Mouse (Mus musculus) left cerebral cortex, adult 2 months (tissue): Measurements from ENCODE around the gene Smim11. TPM values are rescaled to one million over a fixed set of nuclear protein-coding genes. Genes with fewer than 3 reads are reported as not detected.
A peak's percentile ranks its signal among the peaks of the same experiment; 100 is the strongest.

Source experiments
- DNase-seq, 2 experiments: peaks; one replicate each; pipeline ENCODE4 v3.0.0; 2021 to 2022; ENCODE audit warnings: low spot score in 2 of 2, mixed read lengths in 1 of 2; ENCODE audit errors: extremely low spot score in 1 of 2
- H3K27ac ChIP-seq: fragments of 200-600 bp; 2 replicates; pipeline ENCODE4 v1.8.1; 2022
- H3K4me3 ChIP-seq: fragments of 200-600 bp; 2 replicates; pipeline ENCODE4 v1.8.1; 2022
- CTCF ChIP-seq: fragments of 200-600 bp; IDR thresholded peaks from 2 replicates; pipeline ENCODE4 v1.8.1; 2022; ENCODE audit warnings: antibody characterized with exemption, mild to moderate bottlenecking, moderate library complexity
- intact Hi-C: fragments of 180-260 bp; cut with DNase I; formaldehyde crosslinking; loops from one replicate; pipeline ENCODE4 v1.15.1; 2025
- total RNA-seq, 2 experiments: library from RNA; stranded (reverse); gene quantifications; 2 replicates each; pipeline ENCODE4 v1.2.3; 2021

The Smim11 gene
- total RNA-seq, 2 experiments from 2014 or later: 15.2 to 20.8 TPM

DNA sequence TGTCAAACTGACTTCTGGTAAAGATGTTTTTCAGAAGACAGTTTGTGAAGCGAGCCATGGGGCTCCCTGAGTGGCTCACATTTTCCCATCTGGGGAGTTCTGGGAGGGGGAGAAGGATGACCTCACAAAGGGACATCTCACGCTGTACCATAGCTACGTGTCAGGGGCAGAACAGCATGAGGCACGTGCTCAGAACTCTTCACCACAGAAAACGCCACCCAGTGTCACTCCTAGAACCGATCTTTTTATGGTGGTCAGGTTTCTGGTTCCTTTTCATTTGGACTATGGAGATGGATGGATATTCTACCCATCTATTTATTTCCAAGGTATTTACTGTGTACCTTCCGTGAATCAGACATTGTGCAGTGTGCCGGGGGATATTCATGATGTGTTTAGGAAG, 20.3 kb downstream of the Smim11 start, which contains the start of gene Fam243:
Gene Fam243, minus strand, starts transcription at position 101 of the 400 bp plus-strand sequence.
- intact Hi-C loops: no loop called here
- no peak for TF ChIP-seq CTCF
- no peak for DNase-seq
- Histone ChIP-seq H3K4me3 (no peak within 1 kb of the TSS), H3K27ac (no peak within 1 kb of the TSS)

DNA sequence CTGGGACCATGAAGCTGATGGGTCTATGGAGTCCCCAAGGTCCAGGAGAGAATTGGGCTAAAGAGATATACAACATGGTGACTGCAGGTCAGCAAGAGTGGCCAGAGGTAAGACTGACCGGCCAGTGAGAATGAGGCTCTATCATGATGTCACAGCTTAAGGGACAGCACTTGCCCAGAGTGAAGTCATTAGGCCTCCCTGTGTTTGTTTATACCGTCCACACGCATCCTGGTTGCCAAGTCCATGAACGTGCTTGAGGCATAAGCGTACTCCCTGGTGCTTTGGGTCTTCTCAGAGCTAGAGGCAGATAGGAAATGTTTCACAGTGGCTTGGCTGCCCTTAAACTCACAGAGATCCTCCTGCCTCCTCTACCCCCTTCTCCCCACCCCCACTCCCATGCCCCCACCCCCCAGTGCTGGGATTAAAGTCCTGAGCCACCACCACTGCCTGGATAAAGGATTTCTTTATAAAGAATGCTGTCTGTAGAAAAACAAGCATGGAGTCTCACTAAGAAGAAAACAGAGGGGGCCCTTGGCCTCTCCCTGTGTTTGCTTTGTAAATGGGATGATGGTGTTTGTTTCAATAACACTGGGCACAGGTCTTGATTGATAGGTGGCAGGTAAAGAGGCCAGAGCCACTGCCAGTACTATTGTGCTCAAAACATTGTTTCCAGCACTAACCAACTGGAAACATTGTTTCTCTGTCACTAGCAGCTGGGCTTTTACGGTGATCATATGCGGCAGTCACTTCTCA, 23.4 kb downstream of the Smim11 start:
- DNase-seq: no peak
- no peak for TF ChIP-seq CTCF
- Histone ChIP-seq H3K4me3 (no peak overlapping the region), H3K27ac (no peak overlapping the region)
- intact Hi-C loops: no loop called here

GRCm38 (mm10) chr16:92325062-92325406, 23.9 kb downstream of the Smim11 start:
- H3K4me3 ChIP-seq: no peak overlapping the region
- no peak for DNase-seq
- TF ChIP-seq CTCF: no peak
- H3K27ac ChIP-seq: no peak overlapping the region
- intact Hi-C loops: no loop called here

- no peak for DNase-seq
- no peak for TF ChIP-seq CTCF
- intact Hi-C loops: no loop called here
- Histone ChIP-seq H3K4me3 (no peak overlapping the region), H3K27ac (no peak overlapping the region)
These were observed 26.8 kb downstream of the Smim11 start for GRCm38 (mm10) chr16:92327911-92328310.

DNA sequence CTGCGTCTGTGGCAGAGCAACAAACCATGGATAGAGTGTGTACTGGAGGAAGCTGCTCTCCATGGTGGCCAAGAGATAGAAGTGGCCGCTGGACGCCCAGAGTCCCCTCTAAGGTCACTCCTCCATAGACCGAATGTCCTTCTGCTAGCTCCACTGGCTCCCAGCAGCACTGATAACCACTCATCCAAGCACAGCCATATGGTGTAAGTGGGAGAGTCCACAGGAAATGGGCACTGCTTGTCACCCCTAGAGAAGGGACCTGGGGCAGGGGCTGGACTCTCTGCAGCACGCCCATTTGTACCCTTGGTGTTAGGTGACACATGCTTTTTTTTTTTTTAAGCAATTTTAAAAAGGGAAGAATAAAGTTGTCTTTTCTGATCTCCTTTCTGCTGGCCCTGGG, 29.9 kb downstream of the Smim11 start:
- intact Hi-C loops: no loop called here
- no peak for DNase-seq
- Histone ChIP-seq H3K4me3 (no peak overlapping the region), H3K27ac (no peak overlapping the region)
- TF ChIP-seq CTCF: no peak

GRCm38 (mm10) chr16:92334600-92334999, 33.5 kb downstream of the Smim11 start:
- intact Hi-C loops: no loop called here
- no peak for DNase-seq
- Histone ChIP-seq H3K4me3 (no peak overlapping the region), H3K27ac (no peak overlapping the region)
- TF ChIP-seq CTCF: peak; percentile 8

DNA sequence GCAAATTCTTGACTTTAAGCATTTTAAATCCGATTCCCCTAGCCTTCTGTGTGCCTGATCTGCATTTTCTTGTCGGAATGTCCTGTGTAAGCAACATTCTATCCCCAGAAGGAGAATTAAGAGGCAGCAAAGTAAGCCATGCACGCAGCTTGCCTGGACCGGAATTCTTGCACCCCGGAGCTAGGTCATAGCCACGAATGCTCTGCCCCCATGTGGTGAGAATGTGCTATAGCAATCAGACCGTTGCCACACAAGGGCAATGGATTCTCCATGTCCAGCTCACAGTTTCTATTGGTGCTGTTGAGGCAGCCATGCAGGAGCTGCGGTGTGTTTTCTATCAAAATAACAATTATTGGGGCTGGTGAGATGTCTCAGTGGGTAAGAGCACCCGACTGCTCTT, 35.2 kb downstream of the Smim11 start:
- H3K27ac ChIP-seq: no peak overlapping the region
- intact Hi-C loops: loop anchor here (1.0 kb wide), 1 partner anchor 22 kb away; no protein-coding TSS in a partner anchor
- TF ChIP-seq CTCF: peak; percentile 86
- H3K4me3 ChIP-seq: no peak overlapping the region
- DNase-seq: peak; percentile 66 to 81

DNA sequence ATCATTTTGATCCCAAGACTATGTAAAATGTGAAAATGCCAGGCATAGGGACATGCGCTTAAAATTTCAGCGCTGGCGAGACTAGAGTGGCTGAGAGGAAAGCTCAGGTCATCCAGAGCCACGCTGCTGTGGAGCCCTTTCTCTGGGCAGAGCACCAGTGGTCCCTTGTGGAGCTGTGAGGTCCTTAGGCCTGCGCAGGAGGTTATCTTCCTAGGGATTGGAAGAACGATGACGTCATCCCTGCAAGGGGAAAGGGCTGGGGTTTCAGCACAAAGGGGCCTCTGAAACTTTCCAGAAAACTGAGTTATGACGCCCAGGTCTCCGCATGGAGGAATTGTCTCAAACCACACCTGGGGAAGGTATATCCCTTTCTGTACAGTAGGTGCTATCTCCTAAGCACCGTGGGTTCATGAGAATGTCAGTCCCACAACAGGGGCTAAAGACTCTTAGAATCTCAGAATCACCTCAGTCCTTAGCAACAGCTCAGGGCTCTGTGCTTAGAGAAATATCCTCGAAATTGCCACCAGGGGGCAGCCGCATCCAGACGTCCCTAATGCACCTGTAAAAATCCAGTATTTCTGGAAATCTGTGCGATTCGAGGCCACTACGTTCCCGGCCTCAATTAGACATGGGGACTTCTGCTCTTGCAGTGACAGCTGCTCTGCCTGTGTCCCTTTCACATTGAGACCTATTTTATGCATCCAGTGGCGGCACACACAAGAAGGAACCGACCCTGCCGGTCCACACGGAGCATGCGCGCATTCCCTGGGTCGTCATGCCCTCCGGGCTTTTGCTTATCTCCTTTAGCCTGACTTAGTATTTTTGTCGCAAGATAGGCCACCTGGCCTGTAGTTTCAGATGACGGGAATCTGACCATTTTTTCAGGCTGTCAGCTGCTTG, 39.8 kb downstream of the Smim11 start:
- DNase-seq: peak; percentile 69 to 71
- peak overlapping the region; percentile 43 for H3K4me3 ChIP-seq
- peak; percentile 87 for TF ChIP-seq CTCF
- intact Hi-C loops: loop anchor here (1.0 kb wide), 2 partner anchors 116 to 137 kb away; no protein-coding TSS in a partner anchor
- H3K27ac ChIP-seq: no peak overlapping the region

DNA sequence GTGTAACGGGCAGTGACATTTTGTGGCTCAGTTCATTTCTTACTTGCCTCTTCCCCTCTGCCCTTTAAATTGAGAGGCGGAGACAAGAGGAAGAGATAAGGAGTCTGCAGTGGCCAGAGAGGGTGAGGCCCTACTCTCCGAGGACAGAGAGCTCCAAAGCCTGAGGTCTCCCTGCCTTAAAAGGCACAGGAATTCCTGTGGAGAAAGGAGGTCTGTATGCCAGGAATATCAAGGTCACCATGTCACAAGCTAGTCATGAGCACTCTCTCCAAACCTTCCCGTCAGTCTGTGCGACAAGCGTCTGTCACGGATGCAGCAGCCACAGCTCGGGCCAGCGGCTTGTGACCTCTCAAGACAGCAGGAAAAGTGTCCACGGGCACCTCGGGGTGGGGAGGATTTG, 44.1 kb downstream of the Smim11 start:
- intact Hi-C loops: loop anchor here (5.0 kb wide), 1 partner anchor 1197 kb away; no protein-coding TSS in a partner anchor
- Histone ChIP-seq H3K27ac (no peak overlapping the region), H3K4me3 (no peak overlapping the region)
- no peak for TF ChIP-seq CTCF
- DNase-seq: no peak

DNA sequence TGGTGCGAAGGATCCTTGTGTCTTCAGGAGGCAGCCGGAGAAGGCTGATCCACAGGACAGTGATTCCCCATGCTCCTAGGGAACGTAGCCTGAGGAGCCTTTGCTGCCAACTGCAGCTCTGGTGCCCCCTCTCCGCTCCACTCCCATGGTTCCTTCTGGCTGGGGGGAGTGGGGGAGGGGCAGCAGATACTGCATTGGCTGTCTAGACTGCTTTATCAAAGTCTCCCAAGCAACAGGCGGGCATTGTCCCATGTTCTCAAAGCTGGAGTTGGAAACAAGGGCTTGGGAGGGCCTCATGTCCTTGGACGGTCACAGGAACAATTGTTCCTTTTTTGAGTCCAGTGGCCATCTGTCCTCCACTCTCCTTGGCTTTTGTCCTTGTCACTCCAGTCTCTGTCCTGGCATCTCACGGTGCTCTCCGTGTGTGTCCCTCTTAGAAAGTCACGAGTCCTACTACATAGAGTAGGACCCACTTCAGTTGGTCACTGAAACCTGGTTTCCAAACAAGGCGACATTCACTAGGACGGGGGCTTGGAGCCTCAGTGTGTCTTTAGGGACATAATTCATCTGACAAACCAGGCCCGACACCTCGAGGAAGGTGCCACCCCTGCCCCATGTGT, 45.3 kb downstream of the Smim11 start:
- intact Hi-C loops: loop anchor here (5.0 kb wide), 1 partner anchor 1196 kb away; no protein-coding TSS in a partner anchor
- no peak for DNase-seq
- TF ChIP-seq CTCF: no peak

GRCm38 (mm10) chr16:92348941-92349340, 47.9 kb downstream of the Smim11 start:
- no peak for DNase-seq
- TF ChIP-seq CTCF: no peak
- no peak overlapping the region for H3K4me3 ChIP-seq
- intact Hi-C loops: loop anchor here (5.0 kb wide), 1 partner anchor 1193 kb away; no protein-coding TSS in a partner anchor
- H3K27ac ChIP-seq: no peak overlapping the region

More for the DNA sequence above, 45.3 kb downstream of the Smim11 start:
- no peak overlapping the region for H3K4me3 ChIP-seq
- H3K27ac ChIP-seq: no peak overlapping the region
